Mouse (Mus musculus): Measurements from ENCODE around the gene Slc15a5. TPM values are rescaled to one million over a fixed set of nuclear protein-coding genes. Genes with fewer than 3 reads are reported as not detected.

The Slc15a5 gene
- polyA plus RNA-seq, 1 experiment, result 0.36 TPM

DNA sequence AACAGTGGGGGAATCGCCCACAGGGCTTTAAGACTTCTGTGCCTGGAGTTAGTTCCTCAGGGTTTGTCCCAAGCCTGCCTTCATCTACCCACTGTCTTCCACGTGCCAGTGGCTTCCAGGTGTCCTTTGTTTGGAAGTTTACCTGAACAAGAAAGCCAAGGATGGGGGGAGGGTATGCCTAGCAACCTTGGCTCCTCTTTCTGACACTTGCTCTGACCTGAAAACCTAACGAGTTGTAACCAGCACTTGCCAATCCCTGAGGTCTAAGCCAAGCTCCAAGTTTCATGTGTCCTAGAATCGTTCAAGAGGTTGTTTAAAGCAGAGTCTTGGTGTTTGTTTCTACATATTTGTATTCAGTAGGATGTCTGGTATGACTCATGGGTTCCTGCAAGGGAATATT lies 116.9 kb downstream of the Slc15a5 start:
- DNase-seq (ENCODE audit: low spot score), result no peak

DNA sequence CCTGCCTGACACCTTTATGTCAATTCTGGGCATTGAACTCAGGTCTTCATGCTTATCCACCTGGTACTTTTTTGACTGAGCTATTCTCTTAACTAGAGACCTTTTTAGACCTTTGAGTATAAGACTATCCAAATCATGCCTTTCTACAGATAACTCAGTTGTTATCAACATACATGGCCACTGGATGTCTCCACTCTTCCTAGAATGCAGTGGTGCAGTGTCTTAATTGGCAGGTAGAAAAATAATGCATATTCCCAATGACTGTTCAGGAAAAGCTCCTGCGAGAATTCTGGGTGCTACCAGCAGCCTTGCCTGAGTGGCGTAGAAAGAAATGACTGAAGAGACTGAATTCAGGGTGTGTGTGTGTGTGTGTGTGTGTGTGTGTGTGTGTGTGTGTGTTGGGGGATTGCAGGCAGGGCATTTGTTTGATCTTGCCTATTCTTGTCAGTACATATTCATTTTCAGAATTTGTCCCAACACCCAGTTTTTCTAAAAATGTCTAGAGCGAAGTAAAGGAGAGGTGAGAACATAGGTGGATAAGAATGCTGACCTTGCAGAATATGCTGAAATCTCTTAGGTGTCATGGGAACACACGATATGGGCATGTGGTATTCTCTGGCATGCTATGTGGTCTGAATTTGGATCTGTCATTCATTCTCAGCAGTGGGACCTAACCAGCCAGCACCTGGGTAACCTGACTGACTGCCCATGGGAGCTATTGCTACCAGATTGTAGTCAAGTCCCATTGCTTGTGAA lies 119.5 kb downstream of the Slc15a5 start:
- DNase-seq (ENCODE audit: low spot score), result no peak

DNA sequence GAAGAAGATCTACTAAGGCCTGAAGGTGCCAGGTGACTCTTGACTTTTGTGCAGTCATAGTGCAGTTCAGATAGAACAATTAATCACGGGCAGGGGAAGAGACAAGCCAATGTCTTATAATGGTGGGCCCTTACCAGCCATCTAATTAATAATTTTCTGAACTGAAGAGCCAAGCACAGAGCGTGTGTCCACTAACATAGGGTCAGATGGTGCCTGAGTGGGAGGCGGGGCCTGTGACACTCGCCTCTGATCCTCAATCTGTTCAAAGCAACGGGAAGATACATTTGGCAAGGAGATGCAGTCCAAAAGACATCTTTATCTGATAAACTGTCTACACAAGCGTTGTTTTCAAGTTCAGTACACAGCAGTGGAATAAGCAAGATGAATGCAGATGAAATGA lies 122.1 kb downstream of the Slc15a5 start:
- no peak for DNase-seq (ENCODE audit: low spot score)

DNA sequence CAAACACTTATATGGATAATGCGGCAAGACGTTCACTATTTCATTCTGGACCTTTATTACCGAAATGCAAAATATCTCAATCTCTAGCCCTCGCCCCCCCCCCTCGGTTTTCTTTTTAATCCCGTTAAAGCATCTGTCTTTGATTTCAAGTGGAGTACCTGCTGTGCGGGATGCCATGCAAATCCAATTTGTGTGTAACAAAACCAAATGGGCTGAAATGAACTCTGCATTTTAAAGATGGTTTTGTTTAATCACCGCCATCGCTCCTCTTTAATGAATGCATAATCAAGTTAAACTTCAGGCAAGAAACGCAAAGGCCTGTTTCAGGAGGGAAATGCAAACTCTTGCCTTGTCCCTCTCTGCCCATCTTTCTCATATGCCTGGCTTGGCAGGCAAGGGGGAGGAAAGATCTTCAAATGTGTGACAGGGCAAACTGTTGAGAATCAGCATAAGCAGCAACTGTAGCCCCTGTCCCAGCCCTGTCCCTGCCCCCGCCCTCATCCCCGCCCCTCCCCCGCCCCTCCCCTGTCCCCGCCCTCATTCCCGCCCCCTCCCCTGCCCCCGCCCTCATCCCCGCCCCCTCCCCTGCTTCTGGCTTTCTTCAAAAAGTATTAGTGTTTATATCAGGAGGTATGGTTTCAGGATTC lies 122.8 kb downstream of the Slc15a5 start:
- no peak for DNase-seq (ENCODE audit: low spot score)

DNA sequence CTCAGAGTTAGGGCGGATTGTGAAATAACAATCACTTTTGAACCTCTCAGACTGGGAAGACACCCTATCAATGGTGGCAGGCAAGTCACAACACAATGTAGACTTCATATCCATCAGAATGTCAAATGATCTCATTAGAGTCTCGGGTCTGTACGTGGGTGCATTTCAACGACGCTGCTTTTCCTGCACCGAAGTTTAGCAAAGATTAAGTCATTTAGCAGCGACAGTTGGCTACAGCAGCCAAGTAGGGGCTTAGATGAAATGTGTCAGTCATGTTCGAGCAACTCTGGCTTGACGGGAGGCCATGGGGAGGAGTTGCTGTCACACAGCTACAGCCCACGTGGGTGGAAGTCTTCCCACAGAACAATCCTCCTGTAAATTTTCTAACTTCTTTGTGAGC lies 133.2 kb downstream of the Slc15a5 start:
- no peak for DNase-seq (ENCODE audit: low spot score)

DNA sequence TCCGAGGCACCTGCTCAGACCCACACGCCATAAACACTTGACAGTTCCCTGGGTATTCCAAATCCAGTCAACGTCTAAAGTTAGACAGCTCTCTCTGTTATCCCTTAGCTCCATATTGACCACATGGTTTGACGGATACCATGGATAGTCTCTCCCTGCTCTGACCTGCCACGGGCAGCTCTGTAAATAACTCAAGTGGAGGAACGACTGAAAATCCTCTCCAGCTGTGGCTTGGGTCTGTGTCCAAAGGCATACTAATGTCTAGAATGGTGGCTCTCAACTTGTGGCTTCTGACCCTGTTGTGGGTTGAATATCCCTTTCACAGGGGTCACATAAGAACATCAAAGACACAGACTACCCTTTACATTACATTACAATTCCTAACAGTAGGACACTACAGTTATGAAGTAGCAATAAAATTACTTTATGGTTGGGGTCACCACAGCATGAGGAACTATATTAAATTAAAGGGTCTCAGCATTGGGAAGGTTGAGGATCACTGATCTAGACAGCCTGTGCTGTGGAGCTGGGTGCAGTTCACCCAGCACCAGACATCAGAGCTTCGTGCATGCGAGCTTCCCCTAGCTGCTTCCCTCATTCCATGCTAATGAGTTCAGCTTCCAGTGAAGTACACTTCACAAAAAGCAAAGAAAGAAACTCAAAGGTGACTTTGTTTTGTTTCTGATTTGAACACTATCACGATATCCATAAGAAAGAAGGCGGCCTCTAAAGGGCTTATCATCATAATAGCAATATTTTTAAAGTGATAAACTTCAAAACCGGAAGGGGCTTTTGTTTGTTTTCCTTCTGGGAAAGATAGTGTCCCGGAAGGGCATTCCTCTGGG lies 139.1 kb downstream of the Slc15a5 start:
- no peak for DNase-seq (ENCODE audit: low spot score)

DNA sequence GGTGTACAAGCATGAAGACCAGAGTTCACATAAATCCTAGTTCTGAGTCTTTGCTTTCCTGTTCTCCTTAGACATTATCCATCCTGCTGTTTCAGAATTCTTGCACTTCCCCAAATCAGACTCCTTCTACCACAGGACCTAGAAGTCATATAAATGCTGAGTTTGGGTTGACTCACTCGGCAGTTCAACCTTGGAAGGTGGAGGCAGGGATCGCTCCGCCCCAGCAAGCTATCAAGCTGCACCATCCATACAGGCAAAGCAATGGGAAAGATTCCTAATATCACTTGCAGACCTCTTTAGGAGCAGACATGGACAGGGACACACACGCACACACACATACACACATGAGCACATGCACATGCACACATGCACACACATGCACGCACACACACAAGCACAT lies 142.2 kb downstream of the Slc15a5 start:
- DNase-seq (ENCODE audit: low spot score), result no peak

DNA sequence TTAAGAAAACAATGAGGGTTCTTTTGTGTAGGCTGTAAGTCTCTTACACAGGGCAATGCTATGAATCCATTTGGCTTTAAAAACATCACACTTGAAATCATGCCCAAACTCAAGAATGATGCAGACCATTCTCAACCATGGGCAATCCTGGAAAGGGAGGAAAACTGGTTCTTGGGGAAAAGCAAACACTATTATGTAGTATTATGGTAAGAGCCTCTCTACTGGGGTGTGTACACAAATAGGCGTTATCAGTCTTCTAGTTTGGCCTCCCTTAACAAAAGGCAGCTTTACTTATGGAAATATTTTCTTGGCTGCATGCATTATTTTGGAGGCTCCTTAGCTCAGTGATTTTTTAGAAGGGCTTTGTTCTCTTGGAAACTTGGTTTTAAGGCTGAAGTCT lies 143.4 kb downstream of the Slc15a5 start:
- DNase-seq (ENCODE audit: low spot score), result no peak

DNA sequence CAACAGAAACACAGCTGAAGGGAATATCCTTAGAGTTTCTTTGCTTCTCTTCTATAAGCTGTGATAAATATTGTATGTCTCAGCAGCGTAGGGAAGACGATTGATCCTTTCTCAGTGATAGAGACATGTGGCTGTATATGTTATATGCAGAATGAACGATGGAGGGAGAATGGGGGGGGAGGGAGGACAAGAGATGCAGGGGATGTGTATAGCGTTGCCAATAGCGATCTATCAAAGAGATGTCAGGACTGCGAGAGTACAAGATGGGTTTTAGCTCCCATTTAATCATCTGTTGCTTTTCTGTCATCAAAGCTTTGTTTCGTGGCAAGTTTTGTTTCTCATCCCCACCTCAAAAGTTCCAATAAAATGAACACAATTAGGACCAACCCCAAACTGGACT lies 143.9 kb downstream of the Slc15a5 start:
- DNase-seq (ENCODE audit: low spot score), result no peak

DNA sequence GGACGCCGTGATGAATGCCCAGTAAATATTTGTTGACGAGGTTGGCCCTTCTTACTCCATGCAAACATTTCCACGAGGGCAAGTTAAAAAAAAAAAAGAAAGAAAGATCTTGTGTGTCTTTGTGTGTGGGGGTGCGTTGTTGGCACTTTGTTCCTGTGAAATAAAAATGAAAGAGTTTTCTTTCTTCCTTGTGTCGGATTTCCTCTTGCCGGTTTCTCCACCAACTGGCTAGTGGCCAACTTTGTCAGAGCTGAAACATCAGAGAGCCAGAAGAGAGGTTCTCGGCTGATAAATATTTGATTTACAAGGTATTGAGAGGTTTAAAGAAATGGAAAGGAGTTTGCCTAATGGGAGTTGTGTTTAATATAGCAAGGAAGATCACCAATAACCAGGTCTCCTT lies 144.4 kb downstream of the Slc15a5 start:
- DNase-seq (ENCODE audit: low spot score), result no peak

DNA sequence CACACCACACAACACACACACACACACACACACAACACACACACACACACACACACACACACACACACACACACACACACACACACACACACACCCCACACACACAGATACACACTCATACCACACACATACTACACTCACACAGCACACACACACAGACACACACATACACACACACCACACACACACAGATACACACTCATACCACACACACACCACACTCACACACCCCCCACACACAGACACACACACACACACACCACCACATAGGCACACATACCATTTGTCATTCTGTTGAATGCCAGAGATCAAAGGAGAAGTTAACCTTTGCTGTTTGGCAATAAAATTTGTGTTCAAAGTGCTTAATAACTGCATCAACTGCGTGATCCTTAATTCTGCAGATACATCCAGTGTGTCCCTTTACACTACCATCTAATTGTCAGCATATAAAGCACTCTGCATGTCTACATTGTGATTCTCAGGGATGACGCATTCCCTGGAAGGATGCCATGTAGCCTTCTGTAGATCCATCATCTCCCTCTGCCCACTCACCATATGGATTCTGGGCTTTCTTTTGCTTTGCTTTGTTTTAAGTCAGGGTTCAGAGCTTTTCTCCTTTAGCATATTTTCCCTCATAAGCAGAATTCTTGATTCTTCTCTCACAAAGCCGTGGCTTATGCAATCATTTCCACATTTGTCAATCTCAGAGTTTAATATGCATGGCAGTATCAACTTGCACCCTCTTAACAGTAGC lies 145.0 kb downstream of the Slc15a5 start:
- no peak for DNase-seq (ENCODE audit: low spot score)

Other genes starting within 250 kb of the Slc15a5 start
- gene Mgst1, start 60.4 kb upstream of the Slc15a5 start, polyA plus RNA-seq (2012; rRNA removed), result 603 and 718 TPM in 2 replicates